Mouse (Mus musculus) CH12.LX (cell line): ENCODE data around the gene Extl1. TPM values are rescaled to one million over a fixed set of nuclear protein-coding genes. Genes with fewer than 3 reads are reported as not detected.

Source experiments
- DNase-seq: peaks from one replicate; pipeline ENCODE4 v3.0.0-alpha.2; 2013; ENCODE audit errors: extremely low read depth
- H3K27ac ChIP-seq: 2 replicates; pipeline ENCODE4 v1.5.1; 2012; ENCODE audit warnings: low read depth, mild to moderate bottlenecking, control low read depth, moderate library complexity; ENCODE audit not compliant: insufficient read depth
- H3K27me3 ChIP-seq: replicated peaks from 2 replicates; pipeline ENCODE3; 2012; ENCODE audit warnings: inconsistent platforms
- H3K36me3 ChIP-seq, 2 experiments: replicated peaks in 1 of 2; 2 replicates each; pipeline versions ENCODE3 to v1.6.1; 2012; ENCODE audit warnings: inconsistent platforms in 1 of 2, low read length in 1 of 2, mild to moderate bottlenecking in 1 of 2, mixed read lengths in 1 of 2, moderate library complexity in 1 of 2; ENCODE audit not compliant: control insufficient read depth in 1 of 2, insufficient read depth in 1 of 2
- H3K4me1 ChIP-seq, 2 experiments: 2 replicates each; pipeline ENCODE4 v1.6.1; 2012; ENCODE audit warnings: inconsistent platforms in 1 of 2, moderate library complexity in 1 of 2; ENCODE audit not compliant: insufficient read depth in 2 of 2, control insufficient read depth in 1 of 2
- H3K4me2 ChIP-seq: 2 replicates; pipeline ENCODE4 v1.6.1; 2012; ENCODE audit warnings: low read depth, mild to moderate bottlenecking, control low read depth; ENCODE audit not compliant: poor library complexity, insufficient read depth, severe bottlenecking
- H3K4me3 ChIP-seq, 3 experiments: fragments of 150-350 bp in 1 of 3; sonication (generic) in 1 of 3; replicated peaks in 1 of 3; 2 replicates each; pipeline versions ENCODE3 to v1.5.1; 2011 to 2012; ENCODE audit warnings: low read depth in 2 of 3, low read length in 2 of 3, mild to moderate bottlenecking in 2 of 3, moderate library complexity in 2 of 3, control low read depth in 1 of 3, improper control_type of control experiment in 1 of 3, inconsistent platforms in 1 of 3, mixed read lengths in 1 of 3; ENCODE audit not compliant: poor library complexity in 1 of 3
- H3K79me2 ChIP-seq: replicated peaks from 2 replicates; pipeline ENCODE4 v1.6.1; 2012; ENCODE audit warnings: mild to moderate bottlenecking, moderate library complexity; ENCODE audit not compliant: control insufficient read depth, poor library complexity, insufficient read depth, severe bottlenecking; ENCODE audit errors: extremely low read depth
- H3K9ac ChIP-seq: 2 replicates; pipeline ENCODE4 v1.6.1; 2012; ENCODE audit warnings: low read depth, mild to moderate bottlenecking, control low read depth, moderate library complexity; ENCODE audit not compliant: insufficient read depth
- H3K9me3 ChIP-seq: replicated peaks from 2 replicates; pipeline ENCODE3; 2012; ENCODE audit warnings: low read length, inconsistent platforms, mixed read lengths
- BHLHE40 ChIP-seq: IDR thresholded peaks from 2 replicates; pipeline ENCODE4 v1.6.1; 2011; ENCODE audit warnings: mild to moderate bottlenecking, low read depth, low read length, improper control_type of control experiment
- CHD2 ChIP-seq: IDR thresholded peaks from 2 replicates; pipeline ENCODE4 v1.6.1; 2011; ENCODE audit warnings: low read length, improper control_type of control experiment
- E2F4 ChIP-seq: IDR thresholded peaks from 2 replicates; pipeline ENCODE4 v1.6.1; 2011; ENCODE audit warnings: low read depth, low read length, improper control_type of control experiment; ENCODE audit not compliant: insufficient replicate concordance
- ETS1 ChIP-seq: conservative IDR thresholded peaks from 2 replicates; pipeline ENCODE4 v1.6.1; 2012; ENCODE audit warnings: low read depth, mild to moderate bottlenecking, inconsistent platforms, low read length, improper control_type of control experiment, moderate library complexity
- GABPA ChIP-seq: IDR thresholded peaks from 2 replicates; pipeline ENCODE4 v1.6.1; 2012; ENCODE audit warnings: low read depth, low read length, improper control_type of control experiment, inconsistent platforms; ENCODE audit not compliant: insufficient replicate concordance
- IRF4 ChIP-seq: IDR thresholded peaks from 2 replicates; pipeline ENCODE4 v1.6.1; 2014; ENCODE audit warnings: low read depth, mild to moderate bottlenecking, inconsistent platforms, low read length, improper control_type of control experiment
- JUND ChIP-seq: conservative IDR thresholded peaks from 2 replicates; pipeline ENCODE4 v1.6.1; 2011; ENCODE audit warnings: low read depth, low read length, improper control_type of control experiment
- MAX ChIP-seq: IDR thresholded peaks from 2 replicates; pipeline ENCODE4 v1.6.1; 2011; ENCODE audit warnings: low read length, improper control_type of control experiment
- MEF2A ChIP-seq: IDR thresholded peaks from 2 replicates; pipeline ENCODE4 v1.6.1; 2014; ENCODE audit warnings: low read depth, mild to moderate bottlenecking, inconsistent platforms, low read length, improper control_type of control experiment, borderline replicate concordance
- MYC ChIP-seq: IDR thresholded peaks from 2 replicates; pipeline ENCODE4 v1.6.1; 2011; ENCODE audit warnings: low read depth, mild to moderate bottlenecking, improper control_type of control experiment, low read length
- NELFE ChIP-seq: IDR thresholded peaks from 2 replicates; pipeline ENCODE4 v1.6.1; 2011; ENCODE audit warnings: low read depth, low read length, improper control_type of control experiment
- PAX5 ChIP-seq: IDR thresholded peaks from 2 replicates; pipeline ENCODE4 v1.6.1; 2012; ENCODE audit warnings: low read length, inconsistent platforms, mixed read lengths
- RCOR1 ChIP-seq: conservative IDR thresholded peaks from 2 replicates; pipeline ENCODE4 v1.6.1; 2012; ENCODE audit warnings: low read depth, mild to moderate bottlenecking, inconsistent platforms, low read length, improper control_type of control experiment
- SIN3A ChIP-seq: IDR thresholded peaks from 2 replicates; pipeline ENCODE4 v1.6.1; 2012; ENCODE audit warnings: low read length, improper control_type of control experiment, inconsistent platforms
- TCF12 ChIP-seq: IDR thresholded peaks from 2 replicates; pipeline ENCODE4 v1.6.1; 2014; ENCODE audit warnings: low read depth, mild to moderate bottlenecking, inconsistent platforms, low read length, improper control_type of control experiment
- UBTF ChIP-seq: IDR thresholded peaks from 2 replicates; pipeline ENCODE4 v1.6.1; 2012; ENCODE audit warnings: low read depth, mild to moderate bottlenecking, inconsistent platforms, low read length, improper control_type of control experiment, moderate library complexity
- USF1 ChIP-seq: IDR thresholded peaks from 2 replicates; pipeline ENCODE4 v1.6.1; 2014; ENCODE audit warnings: low read depth, mild to moderate bottlenecking, inconsistent platforms, low read length, improper control_type of control experiment
- USF2 ChIP-seq: conservative IDR thresholded peaks from 2 replicates; pipeline ENCODE4 v1.6.1; 2011; ENCODE audit warnings: low read depth, low read length, improper control_type of control experiment
- ZC3H11A ChIP-seq: IDR thresholded peaks from 2 replicates; pipeline ENCODE4 v1.6.1; 2012; ENCODE audit warnings: low read depth, mild to moderate bottlenecking, inconsistent platforms, low read length, improper control_type of control experiment
- ZKSCAN1 ChIP-seq: IDR thresholded peaks from 2 replicates; pipeline ENCODE4 v1.6.1; 2012; ENCODE audit warnings: low read depth, inconsistent platforms, low read length, improper control_type of control experiment, borderline replicate concordance
- ZMIZ1 ChIP-seq: IDR thresholded peaks from 2 replicates; pipeline ENCODE4 v1.6.1; 2012; ENCODE audit warnings: low read depth, mild to moderate bottlenecking, inconsistent platforms, low read length, improper control_type of control experiment
- ZNF384 ChIP-seq: IDR thresholded peaks from 2 replicates; pipeline ENCODE4 v1.6.1; 2012; ENCODE audit warnings: low read depth, low read length, improper control_type of control experiment, inconsistent platforms
- dilution Hi-C: fragments of 300-500 bp; cut with MboI; formaldehyde crosslinking; loops from 2 replicates; pipeline ENCODE4 v1.14.3; 2020; ENCODE audit warnings: low sequenced_read_pairs; ENCODE audit not compliant: extremely low pct_unique_long_range_greater_than_20kb, extremely low pct_ligation_motif_present
- in situ Hi-C: fragments of 300-500 bp; cut with MboI; formaldehyde crosslinking; loops from 3 replicates; pipeline ENCODE4 v1.14.3; 2019; ENCODE audit warnings: low sequenced_read_pairs, low pct_ligation_motif_present, low pct_unique_long_range_greater_than_20kb, mixed read lengths
- polyA plus RNA-seq: library from polyadenylated mRNA; unstranded; fragments of >175 nt; gene quantifications from 2 replicates; pipeline ENCODE4 v1.2.1, GENCODE M21; 2012; ENCODE audit warnings: low read depth; ENCODE audit not compliant: insufficient read length
- total RNA-seq, 2 experiments: library from RNA; depleted of rRNA; stranded (reverse); fragments of 300-350 nt in 1 of 2; fragments of >200 nt in 1 of 2; gene quantifications; 2 replicates each; pipeline ENCODE4 v1.2.3; 2012 to 2014

The Extl1 gene
- total and polyA plus RNA-seq, 3 experiments: 0.54 to 4.5 (median 1.6) TPM

DNA sequence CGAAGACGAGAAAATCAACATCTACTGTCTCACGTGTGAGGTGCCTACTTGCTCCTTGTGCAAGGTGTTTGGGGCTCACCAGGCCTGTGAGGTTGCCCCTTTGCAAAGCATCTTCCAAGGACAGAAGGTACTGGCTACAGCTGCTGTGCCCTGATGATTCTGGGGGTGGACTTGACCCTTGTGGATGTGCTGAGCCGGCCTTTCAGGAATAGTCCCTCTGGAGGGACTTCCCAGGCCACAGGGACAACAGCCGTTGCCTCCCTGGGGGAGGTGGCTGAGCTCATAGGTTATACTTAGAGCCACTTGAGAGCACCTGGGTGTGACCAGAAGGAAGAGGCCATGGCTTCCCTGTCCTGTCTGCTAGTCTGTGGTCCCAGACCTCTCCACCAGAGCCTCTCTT lies 64.0 kb downstream of the Extl1 start:
- Histone ChIP-seq H3K4me3 (no peak overlapping the region), H3K36me3 (no peaks in the 10 kb centered on the region), H3K27me3 (no peaks in the 10 kb centered on the region)
- in situ Hi-C loops: no loop called here
- TF ChIP-seq MEF2A (peak; percentile 85), ETS1 (0 out of 2 replicates have a peak, but pooled peaks have one; percentile 16), BHLHE40 (0 out of 2 replicates have a peak, but pooled peaks have one; percentile 20), ZMIZ1 (no peak)
- TF ChIP-seq, all 38 proteins: peak for 3
- Histone ChIP-seq H3K4me2 (no peak overlapping the region), H3K27ac (no peak overlapping the region), H3K4me1 (peaks cover 9 to 38% of the 10 kb centered on the region in 2 experiments), H3K79me2 (no peaks in the 10 kb centered on the region), H3K9me3 (no peaks in the 10 kb centered on the region), H3K9ac (no peak overlapping the region)
- dilution Hi-C loops: no loop called here
- peak; percentile 32 for DNase-seq

GRCm38 (mm10) chr4:134319074-134319473 lies 64.6 kb downstream of the Extl1 start:
- dilution Hi-C loops (no loop called here), in situ Hi-C loops (no loop called here)
- H3K36me3 ChIP-seq: no peaks in the 10 kb centered on the region
- H3K27me3 ChIP-seq: no peaks in the 10 kb centered on the region
- TF ChIP-seq USF1 (no peak), MAX (no peak), E2F4 (no peak), USF2 (no peak), CHD2 (no peak), GABPA (no peak), ZNF384 (no peak), ZKSCAN1 (no peak), SIN3A (no peak), JUND (no peak), MYC (no peak), ZC3H11A (no peak), IRF4 (no peak), RCOR1 (no peak), TCF12 (no peak), UBTF (no peak), NELFE (no peak), PAX5 (no peak)
- no peak overlapping the region for H3K4me3 ChIP-seq
- H3K79me2 ChIP-seq: no peaks in the 10 kb centered on the region
- H3K4me1 ChIP-seq: peaks cover 9 to 38% of the 10 kb centered on the region in 2 experiments
- no peaks in the 10 kb centered on the region for H3K9me3 ChIP-seq
- DNase-seq: no peak
- H3K4me2 ChIP-seq: no peak overlapping the region
- H3K9ac ChIP-seq: no peak overlapping the region
- H3K27ac ChIP-seq: no peak overlapping the region
